Comparison of ENCODE assay signal across 26 mouse cellular contexts in genomic region chr4:47330378-47331052, GRCm38 (mm10). TPM values are rescaled to one million over a fixed set of nuclear protein-coding genes. Genes with fewer than 3 reads are reported as not detected.
DNase-seq lines count a peak whose midpoint lies in the region; ATAC-seq lines count a peak whose summit lies in the region.
"Had no signal": no experiment of that assay in that cellular context is flagged by ENCODE, and none has a peak within 500 bp of the region (broad histone marks: within the 10 kb centered on the region; RNA-seq: fewer than 3 reads in every experiment).

No protein-coding gene starts in this region.

- no peaks in the 10 kb centered on the region for H3K9me3 ChIP-seq in forebrain, embryonic 14.5 days (replicated peaks; ENCODE audit: control insufficient read depth, low read length)
- H3K9me3 ChIP-seq: embryonic facial prominence, embryonic 13.5 days; embryonic facial prominence, embryonic 15.5 days; forebrain, embryonic 10.5 days; forebrain, embryonic 12.5 days; forebrain, embryonic 15.5 days; G1E had no signal

- no peak overlapping the region for H3K4me2 ChIP-seq in forebrain, embryonic 14.5 days (ENCODE audit: low read length)
- H3K4me2 ChIP-seq: embryonic facial prominence, embryonic 13.5 days; embryonic facial prominence, embryonic 15.5 days; forebrain, embryonic 12.5 days; forebrain, embryonic 15.5 days had no signal

- DNase-seq in heart, adult 11 months: peak; percentile 87
- no peak for DNase-seq in heart, adult 18-20 months
- DNase-seq in urinary bladder, postnatal 14 days (ENCODE audit: low spot score): peak; percentile 32
- no peak for DNase-seq in urinary bladder, adult 2 months (ENCODE audit: low spot score)
- DNase-seq in NIH3T3 (ENCODE audit: low read depth): peak; percentile 14
- no peak for DNase-seq in forebrain, embryonic 14.5 days (ENCODE audit: low spot score)
- DNase-seq in left cerebral cortex, adult 18-20 months (ENCODE audit: low spot score in 2 of 2): no peak
- DNase-seq: adrenal gland, adult 8-10 months; adrenal gland, postnatal 14 days; adrenal gland, postnatal 36 days; B cell, adult 2 months; cerebellum, adult 18-20 months; cerebellum, adult 8-10 months; cerebellum, adult 9-11 months; cerebellum, postnatal 14 days; cerebellum, postnatal 36 days; embryo, embryonic 11 days; forebrain, postnatal 0 days had no signal

- no peaks in the 10 kb centered on the region for H3K36me3 ChIP-seq in forebrain, embryonic 14.5 days (ENCODE audit: control insufficient read depth, insufficient read depth, low read length)
- H3K36me3 ChIP-seq: embryonic facial prominence, embryonic 13.5 days; embryonic facial prominence, embryonic 15.5 days; forebrain, embryonic 10.5 days; forebrain, embryonic 12.5 days; forebrain, embryonic 15.5 days; G1E had no signal

- no peaks in the 10 kb centered on the region for H3K4me1 ChIP-seq in forebrain, embryonic 14.5 days (ENCODE audit: control insufficient read depth, insufficient read depth, low read length)
- H3K4me1 ChIP-seq: embryonic facial prominence, embryonic 13.5 days; embryonic facial prominence, embryonic 15.5 days; forebrain, embryonic 10.5 days; forebrain, embryonic 12.5 days; forebrain, embryonic 15.5 days had no signal

- H3K4me3 ChIP-seq in forebrain, embryonic 14.5 days (ENCODE audit: low read depth, low read length): no peak overlapping the region
- H3K4me3 ChIP-seq: embryonic facial prominence, embryonic 13.5 days; embryonic facial prominence, embryonic 15.5 days; erythroblast, embryonic 14.5 days; forebrain, embryonic 10.5 days; forebrain, embryonic 12.5 days; forebrain, embryonic 15.5 days had no signal

- 94% methylated on average over 13 of the region's 13 CpGs for WGBS in forebrain, embryonic 14.5 days

- ATAC-seq in forebrain, embryonic 14.5 days: no peak
- ATAC-seq: CD4-positive, CD25-positive, alpha-beta regulatory T cell, adult 4 months; forebrain, embryonic 15.5 days; forebrain, postnatal 0 days had no signal

- no peak overlapping the region for H3K27ac ChIP-seq in forebrain, embryonic 14.5 days (ENCODE audit: low read depth, low read length)
- H3K27ac ChIP-seq: embryonic facial prominence, embryonic 13.5 days; embryonic facial prominence, embryonic 15.5 days; forebrain, embryonic 10.5 days; forebrain, embryonic 12.5 days; forebrain, embryonic 15.5 days had no signal

- H3K9ac ChIP-seq in forebrain, embryonic 14.5 days (ENCODE audit: low read length): no peak overlapping the region
- H3K9ac ChIP-seq: embryonic facial prominence, embryonic 13.5 days; embryonic facial prominence, embryonic 15.5 days; forebrain, embryonic 12.5 days; forebrain, embryonic 15.5 days; forebrain, postnatal 0 days had no signal

- no peaks in the 10 kb centered on the region for H3K27me3 ChIP-seq in forebrain, embryonic 14.5 days (replicated peaks; ENCODE audit: control insufficient read depth, insufficient read depth, low read length)
- H3K27me3 ChIP-seq: embryonic facial prominence, embryonic 13.5 days; embryonic facial prominence, embryonic 15.5 days; forebrain, embryonic 12.5 days; forebrain, embryonic 15.5 days had no signal

RNA-seq across cellular contexts. Expression of gene Tgfbr1, which starts 22.5 kb away (rescaled TPM):
- 10 to 100 TPM; 13.6 to 14.9 TPM for total RNA-seq in heart, adult 18-20 months (2021)
- 29.0 TPM in 2 replicates for polyA plus RNA-seq in urinary bladder, adult 2 months (2012; rRNA removed)
- 43.1 and 43.9 TPM in 2 replicates for polyA plus RNA-seq in forebrain, embryonic 14.5 days (2014; fragmentation: Nextera tagmentation; extraction: Ambion mirVana)
- total RNA-seq in left cerebral cortex, adult 18-20 months (2021): 10 to 100 TPM; 17.5 to 18.1 TPM

Comparison
In these comparisons a context has a peak if more than half of its experiments do, and no peak if none do; other contexts are left out.
1. DNase-seq: peak in heart, adult 11 months (single experiment), urinary bladder, postnatal 14 days (single experiment) and NIH3T3 (single experiment); none in heart, adult 18-20 months (0 of 2), urinary bladder, adult 2 months (single experiment), forebrain, embryonic 14.5 days (single experiment) and left cerebral cortex, adult 18-20 months (0 of 2).